Mouse (Mus musculus) bone marrow macrophage, adult 2 months (primary cell): ENCODE measurements around the gene Gm45261.

ENCODE experiments used
- CTCF ChIP-seq: IDR thresholded peaks from 2 replicates; pipeline ENCODE4 v1.5.1; 2012; ENCODE audit warnings: low read depth, mild to moderate bottlenecking, low read length, moderate library complexity
- POLR2A ChIP-seq: IDR thresholded peaks from 2 replicates; pipeline ENCODE4 v1.6.1; 2012; ENCODE audit warnings: mild to moderate bottlenecking, low read depth, low read length, borderline replicate concordance

DNA sequence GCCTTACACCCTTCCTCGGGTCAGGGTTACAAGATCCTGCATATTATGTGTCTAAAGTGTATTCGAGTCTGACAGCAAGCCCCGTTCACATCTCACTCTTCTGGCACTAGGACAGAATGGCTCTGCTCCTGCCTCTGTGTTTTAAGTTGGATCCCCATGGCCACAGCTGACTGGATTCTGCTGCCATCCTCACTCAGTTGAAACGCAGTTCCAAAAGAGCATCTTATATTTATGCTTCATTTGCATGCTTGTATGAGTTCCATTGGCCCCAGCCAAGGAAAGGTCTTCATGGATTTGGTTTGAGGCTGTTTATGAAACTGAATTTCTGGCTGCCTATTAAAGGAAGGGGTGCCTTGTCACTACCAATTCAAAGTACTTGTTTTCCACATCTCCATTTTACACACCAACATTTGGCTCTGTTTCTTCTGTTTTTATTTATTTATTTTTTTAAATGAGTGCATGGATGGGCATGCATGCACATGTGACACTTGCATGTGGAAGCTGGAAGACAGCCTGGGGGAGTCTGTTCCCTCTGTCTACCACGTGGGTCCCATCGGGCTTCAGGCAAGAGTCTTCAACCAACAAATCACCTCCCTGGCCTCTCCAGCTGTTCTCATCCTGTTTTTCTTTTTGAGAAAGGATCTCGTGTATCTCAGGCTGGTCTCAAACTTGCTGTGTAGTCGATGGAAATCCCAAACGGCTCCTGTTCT lies 41.4 kb upstream of the Gm45261 start:
- TF ChIP-seq POLR2A (no peak), CTCF (no peak)
